Mouse (Mus musculus) liver (tissue): ENCODE data around the gene Svs3a.
"Not testable (repeated sequence)": the region's sequence is repeated elsewhere in the genome, so short reads cannot be mapped to it uniquely, and the experiment has no call there.

Source experiments
- DNase-seq: peaks from one replicate; pipeline ENCODE4 v3.0.0-alpha.2; 2020; ENCODE audit warnings: mixed read lengths

The Svs3a gene

GRCm38 (mm10) chr2:164288968-164289367, at the start of gene Svs3a:
Gene Svs3a, plus strand, starts transcription at chr2:164289268.
- not testable (repeated sequence) for DNase-seq

DNA sequence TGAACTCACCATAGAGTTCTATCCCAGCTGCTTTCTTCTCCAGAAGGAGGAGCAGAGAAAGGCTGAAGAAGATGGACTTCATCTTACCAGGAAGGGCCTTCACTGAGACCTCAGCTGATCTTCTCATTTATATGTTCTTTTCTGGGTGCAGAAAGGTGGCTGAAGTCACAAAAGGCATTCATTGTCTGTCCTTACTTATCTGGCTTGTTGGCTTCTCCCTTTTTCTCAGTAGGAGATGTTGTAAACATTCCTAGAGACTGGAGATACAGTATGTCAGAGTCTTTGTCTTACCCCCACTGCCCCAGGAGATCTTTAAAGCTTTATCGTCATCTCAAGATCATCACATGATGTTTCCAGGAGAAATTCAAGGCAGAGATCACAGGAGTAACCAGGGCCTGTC, 32.5 kb upstream of the Svs3a start, which contains the start of gene Svs3b:
TSS of gene Svs3b (minus strand) at position 101 of the 400 bp plus-strand sequence.
- not testable (repeated sequence) for DNase-seq

DNA sequence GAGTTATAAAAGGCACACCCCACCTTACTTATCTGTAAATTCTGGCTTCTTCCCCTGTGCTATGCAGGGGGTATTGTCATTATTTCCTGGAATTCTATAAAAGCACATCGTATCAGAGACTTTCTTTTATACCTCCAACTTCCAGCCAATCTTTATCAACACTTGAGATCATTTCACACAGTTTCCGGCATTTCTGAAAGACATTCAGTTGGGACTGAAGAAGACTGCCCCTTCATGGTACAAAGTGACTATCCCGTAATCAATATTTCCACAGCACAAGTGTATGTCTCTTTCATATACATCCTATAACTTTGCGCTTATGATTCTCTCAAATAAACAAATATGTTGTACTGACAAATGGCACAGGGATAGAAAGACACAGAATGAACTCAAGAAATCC, 10.7 kb upstream of the Svs3a start, which contains the start of gene Svs4:
TSS of gene Svs4 (minus strand) at position 101 of the 400 bp plus-strand sequence.
- DNase-seq: no peak

DNA sequence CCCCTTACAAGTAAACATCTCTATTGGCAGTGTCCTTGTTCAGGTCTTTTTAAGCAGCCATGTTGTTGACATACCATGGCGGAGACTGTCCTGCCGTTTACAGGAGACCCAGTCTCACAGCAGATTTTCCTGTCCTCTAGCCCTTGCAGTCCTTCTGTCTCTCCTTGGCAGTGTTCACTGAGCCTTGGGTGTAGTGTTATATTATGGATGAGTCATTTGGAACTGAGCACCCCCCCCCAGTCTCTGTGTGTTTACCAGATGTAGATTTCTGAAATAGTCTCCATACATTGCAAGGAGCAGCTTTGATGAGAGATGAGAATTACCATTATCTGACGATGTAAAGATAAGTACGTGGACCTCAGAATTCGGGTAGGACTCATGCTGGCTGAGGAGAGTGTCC, 23.5 kb downstream of the Svs3a start:
- no peak for DNase-seq

GRCm38 (mm10) chr2:164315460-164315859, 26.4 kb downstream of the Svs3a start:
- not testable (repeated sequence) for DNase-seq

GRCm38 (mm10) chr2:164316451-164316850, 27.4 kb downstream of the Svs3a start, which contains the start of gene Svs6:
Gene Svs6, plus strand, starts transcription at chr2:164316751.
- DNase-seq: not testable (repeated sequence)

DNA sequence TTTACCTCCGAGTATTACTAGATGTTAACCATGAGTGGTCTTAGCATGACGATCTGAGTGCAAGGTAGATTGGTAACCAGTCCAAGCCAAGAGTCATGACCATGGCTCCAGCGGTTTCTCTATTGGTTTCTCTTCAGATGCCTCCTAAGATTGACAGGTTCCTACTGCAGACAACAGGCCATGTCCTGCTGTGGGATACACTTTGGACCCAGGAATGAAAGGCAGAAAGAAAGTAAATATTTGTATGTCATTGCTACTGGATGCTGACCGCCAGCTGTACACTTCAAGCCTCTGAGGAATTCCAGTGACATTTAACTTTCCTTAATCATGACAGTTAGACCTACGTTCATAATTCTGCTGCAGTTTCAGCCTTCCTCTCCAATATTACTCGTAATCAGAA, 31.9 kb downstream of the Svs3a start:
- no peak for DNase-seq

GRCm38 (mm10) chr2:164332440-164332839, 43.4 kb downstream of the Svs3a start, which contains the start of gene Svs5:
Gene Svs5, plus strand, starts transcription at chr2:164332740.
- not testable (repeated sequence) for DNase-seq
